9 mouse cellular contexts compared by ENCODE assay signal in the genomic region with DNA sequence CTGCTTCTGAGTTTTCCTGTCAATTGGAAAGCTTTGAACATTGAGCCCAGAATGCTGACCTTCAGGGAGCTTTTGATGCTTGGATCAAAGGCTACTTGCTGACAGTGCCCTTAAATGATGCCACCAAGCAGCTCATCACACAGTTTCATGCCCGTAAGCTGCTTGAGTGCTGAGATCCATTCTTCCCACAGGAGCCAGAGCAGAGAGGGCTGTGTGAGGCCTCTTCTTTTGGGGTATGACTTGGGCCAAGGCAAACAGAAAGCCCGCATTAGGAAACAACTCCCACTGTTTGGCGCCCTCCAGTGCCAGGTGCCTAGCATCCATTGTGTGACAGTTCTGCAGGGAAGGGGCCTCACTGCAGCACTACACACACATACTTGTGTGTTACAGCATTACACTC.
DNase-seq lines count a peak whose midpoint lies in the region; ATAC-seq lines count a peak whose summit lies in the region.
"Had no signal": no experiment of that assay in that cellular context is flagged by ENCODE, and none has a peak within 500 bp of the region (broad histone marks: within the 10 kb centered on the region; RNA-seq: fewer than 3 reads in every experiment).

No protein-coding gene starts in this region.

- H3K4me3 ChIP-seq in forebrain, embryonic 14.5 days (ENCODE audit: low read depth, low read length) = no peak overlapping the region
- no peak overlapping the region for H3K4me3 ChIP-seq in forebrain, embryonic 10.5 days
- no peak overlapping the region for H3K4me3 ChIP-seq in midbrain, embryonic 10.5 days
- no peak overlapping the region for H3K4me3 ChIP-seq in midbrain, embryonic 16.5 days (ENCODE audit: low read depth, low read length)
- H3K4me3 ChIP-seq: erythroblast, embryonic 14.5 days had no signal

- peaks cover 35% of the 10 kb centered on the region for H3K4me1 ChIP-seq in forebrain, embryonic 14.5 days (ENCODE audit: control insufficient read depth, insufficient read depth, low read length)
- peaks cover 29% of the 10 kb centered on the region for H3K4me1 ChIP-seq in forebrain, embryonic 10.5 days
- H3K4me1 ChIP-seq in midbrain, embryonic 10.5 days = peaks cover 6% of the 10 kb centered on the region
- H3K4me1 ChIP-seq in midbrain, embryonic 16.5 days (ENCODE audit: control insufficient read depth, insufficient read depth, low read length) = peaks cover 24% of the 10 kb centered on the region

- H3K27ac ChIP-seq in forebrain, embryonic 14.5 days (ENCODE audit: low read depth, low read length) = no peak overlapping the region
- no peak overlapping the region for H3K27ac ChIP-seq in forebrain, embryonic 10.5 days
- no peak overlapping the region for H3K27ac ChIP-seq in midbrain, embryonic 10.5 days (replicated peaks)
- H3K27ac ChIP-seq in midbrain, embryonic 16.5 days (ENCODE audit: low read length) = no peak overlapping the region

- intact Hi-C loops in heart, postnatal 36 days (cut with DNase I) = loop anchor here (5.0 kb wide), 2 partner anchors 62 to 107 kb away; no protein-coding TSS in a partner anchor

- no peak for ATAC-seq in forebrain, embryonic 14.5 days
- no peak for ATAC-seq in midbrain, embryonic 16.5 days

- no peak overlapping the region for H3K4me2 ChIP-seq in forebrain, embryonic 14.5 days (ENCODE audit: low read length)
- no peak overlapping the region for H3K4me2 ChIP-seq in midbrain, embryonic 16.5 days (ENCODE audit: low read length)

- no peaks in the 10 kb centered on the region for H3K27me3 ChIP-seq in forebrain, embryonic 14.5 days (replicated peaks; ENCODE audit: control insufficient read depth, insufficient read depth, low read length)
- H3K27me3 ChIP-seq in forebrain, embryonic 10.5 days (ENCODE audit: poor library complexity, severe bottlenecking) = no peaks in the 10 kb centered on the region
- H3K27me3 ChIP-seq in midbrain, embryonic 10.5 days (ENCODE audit: low read depth, poor library complexity, severe bottlenecking) = no peaks in the 10 kb centered on the region
- H3K27me3 ChIP-seq in midbrain, embryonic 16.5 days (ENCODE audit: control insufficient read depth, insufficient read depth, low read depth, low read length) = no peaks in the 10 kb centered on the region

- H3K36me3 ChIP-seq in forebrain, embryonic 14.5 days (ENCODE audit: control insufficient read depth, insufficient read depth, low read length) = no peaks in the 10 kb centered on the region
- H3K36me3 ChIP-seq in forebrain, embryonic 10.5 days (replicated peaks) = no peaks in the 10 kb centered on the region; the same call in 1 of the 2 replicates
- 0 out of 2 replicates have a peak, but pooled peaks cover under 1% of the 10 kb centered on the region for H3K36me3 ChIP-seq in midbrain, embryonic 10.5 days
- no peaks in the 10 kb centered on the region for H3K36me3 ChIP-seq in midbrain, embryonic 16.5 days (ENCODE audit: control insufficient read depth, insufficient read depth, low read length)

- WGBS in forebrain, embryonic 14.5 days = 39% methylated on average over 3 of the region's 3 CpGs
- WGBS in forebrain, embryonic 10.5 days = 34% methylated on average over 3 of the region's 3 CpGs
- WGBS in midbrain, embryonic 10.5 days = 38% methylated on average over 3 of the region's 3 CpGs
- 29% methylated on average over 3 of the region's 3 CpGs for WGBS in midbrain, embryonic 16.5 days

- H3K9ac ChIP-seq in forebrain, embryonic 14.5 days (ENCODE audit: low read length) = no peak overlapping the region
- no peak overlapping the region for H3K9ac ChIP-seq in midbrain, embryonic 16.5 days (ENCODE audit: low read depth, low read length)

- peak; percentile 61 for DNase-seq in forebrain, embryonic 14.5 days (ENCODE audit: low spot score)
- DNase-seq in forebrain, embryonic 10.5 days (ENCODE audit: extremely low spot score, low spot score) = no peak
- DNase-seq in midbrain, embryonic 10.5 days (ENCODE audit: low spot score) = peak; percentile 34
- peak; percentile 58 for DNase-seq in embryo, embryonic 10 days (ENCODE audit: low spot score)
- DNase-seq in thymus, postnatal 25 days = peak; percentile 15
- DNase-seq in right cerebral cortex, adult 18-20 months = no peak
- no peak for DNase-seq in heart, postnatal 36 days

- H3K9me3 ChIP-seq in forebrain, embryonic 14.5 days (replicated peaks; ENCODE audit: control insufficient read depth, low read length) = no peaks in the 10 kb centered on the region
- no peaks in the 10 kb centered on the region for H3K9me3 ChIP-seq in forebrain, embryonic 10.5 days
- H3K9me3 ChIP-seq in midbrain, embryonic 10.5 days (replicated peaks) = no peaks in the 10 kb centered on the region
- H3K9me3 ChIP-seq in midbrain, embryonic 16.5 days (replicated peaks; ENCODE audit: control insufficient read depth, low read length, poor library complexity, severe bottlenecking) = no peaks in the 10 kb centered on the region

Comparison
In these comparisons a context has a peak if more than half of its experiments do, and no peak if none do; other contexts are left out.
1. DNase-seq: peak in forebrain, embryonic 14.5 days (single experiment), midbrain, embryonic 10.5 days (single experiment), embryo, embryonic 10 days (single experiment) and thymus, postnatal 25 days (single experiment); none in forebrain, embryonic 10.5 days (single experiment), right cerebral cortex, adult 18-20 months (single experiment) and heart, postnatal 36 days (0 of 2).